In the genomic region with DNA sequence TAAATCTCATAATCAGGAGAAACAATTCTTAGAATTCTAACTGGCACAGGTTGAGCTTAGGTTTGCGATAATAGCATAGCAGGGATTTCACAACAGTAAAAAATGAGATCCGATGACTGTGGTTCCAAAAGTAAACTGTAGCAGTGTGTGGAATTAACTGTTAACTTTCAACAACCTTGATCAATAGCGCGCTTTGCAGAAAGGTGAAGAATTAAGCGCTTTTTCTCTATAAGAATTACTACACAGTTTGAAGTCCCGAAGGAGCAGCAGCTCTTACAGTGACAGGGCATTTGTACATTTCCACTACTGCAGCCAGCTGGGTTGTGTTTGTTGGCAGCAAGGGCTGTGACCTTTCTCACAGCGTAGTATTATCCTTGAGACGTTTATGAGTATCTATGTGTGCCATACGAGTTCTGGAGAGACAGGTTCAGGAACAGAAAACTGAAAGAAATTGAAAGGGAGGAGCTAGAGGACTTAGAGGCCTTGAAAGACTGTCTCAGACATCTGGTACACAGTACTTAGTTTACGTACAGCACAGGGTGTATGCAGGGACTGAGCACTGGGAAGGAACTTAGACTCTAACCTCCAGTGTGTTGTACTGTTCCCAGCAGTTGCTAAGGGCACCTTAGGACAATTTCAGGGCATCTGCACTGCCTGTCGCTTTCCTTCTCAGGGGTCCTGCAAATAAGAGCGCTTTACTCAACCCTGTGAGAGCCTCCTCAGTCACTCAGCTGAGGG, we compare ENCODE assay signal across 10 mouse cellular contexts.
DNase-seq lines count a peak whose midpoint lies in the region; ATAC-seq and TF ChIP-seq lines count a peak whose summit lies in the region.
"Had no signal": no experiment of that assay in that cellular context is flagged by ENCODE, and none has a peak within 500 bp of the region (broad histone marks: within the 10 kb centered on the region; RNA-seq: fewer than 3 reads in every experiment).

No protein-coding gene starts in this region.

- H3K4me3 ChIP-seq in lung, embryonic 14.5 days (ENCODE audit: low read depth, low read length): no peak overlapping the region
- no peak overlapping the region for H3K4me3 ChIP-seq in hindbrain, embryonic 15.5 days

- H3K36me3 ChIP-seq in lung, embryonic 14.5 days (ENCODE audit: insufficient read depth): no peaks in the 10 kb centered on the region
- no peaks in the 10 kb centered on the region for H3K36me3 ChIP-seq in hindbrain, embryonic 15.5 days

- no peak for TF ChIP-seq CTCF in lung, embryonic 14.5 days (IDR thresholded peaks at IDR 0.05; ENCODE audit: low read depth)

- no peak overlapping the region for H3K4me2 ChIP-seq in lung, embryonic 14.5 days
- 0 out of 2 replicates have a peak overlapping the region, but pooled peaks have one; percentile 6 for H3K4me2 ChIP-seq in hindbrain, embryonic 15.5 days

- no peaks in the 10 kb centered on the region for H3K27me3 ChIP-seq in lung, embryonic 14.5 days (ENCODE audit: insufficient read depth, low read length)
- no peaks in the 10 kb centered on the region for H3K27me3 ChIP-seq in hindbrain, embryonic 15.5 days

- ATAC-seq in lung, embryonic 14.5 days (ENCODE audit: insufficient read depth): peak; percentile 60; the same call in 1 of the 2 replicates
- peak; percentile 47; the same call in 1 of the 2 replicates for ATAC-seq in hindbrain, embryonic 15.5 days (ENCODE audit: low FRiP score, low read depth)

- no peaks in the 10 kb centered on the region for H3K9me3 ChIP-seq in lung, embryonic 14.5 days (ENCODE audit: low read depth, low read length)
- H3K9me3 ChIP-seq in hindbrain, embryonic 15.5 days: no peaks in the 10 kb centered on the region

- 44% methylated on average over 12 of the region's 12 CpGs for WGBS in lung, embryonic 14.5 days
- WGBS in hindbrain, embryonic 15.5 days: 60% methylated on average over 12 of the region's 12 CpGs

- peak; percentile 53 for DNase-seq in adrenal gland, adult 2 months
- no peak for DNase-seq in adrenal gland, adult 18-20 months (ENCODE audit: low spot score in 2 of 2)
- DNase-seq in lung, embryonic 14.5 days: peak; percentile 39
- DNase-seq in lung, postnatal 14 days: no peak
- DNase-seq in skeletal muscle tissue, adult 2 months (ENCODE audit: low read depth, low spot score): peak; percentile 53
- DNase-seq in right cerebral cortex, postnatal 14 days: no peak
- DNase-seq in thymus, postnatal 14 days: no peak
- DNase-seq: right cerebral cortex, adult 18-20 months had no signal

- no peaks in the 10 kb centered on the region for H3K4me1 ChIP-seq in lung, embryonic 14.5 days (ENCODE audit: insufficient read depth)
- peaks cover 10% of the 10 kb centered on the region for H3K4me1 ChIP-seq in hindbrain, embryonic 15.5 days (replicated peaks)

- no peak overlapping the region for H3K27ac ChIP-seq in lung, embryonic 14.5 days (ENCODE audit: low read depth)
- H3K27ac ChIP-seq in hindbrain, embryonic 15.5 days (replicated peaks): no peak overlapping the region; the same call in 1 of the 2 replicates
- H3K27ac ChIP-seq: macrophage had no signal

- no peak overlapping the region for H3K9ac ChIP-seq in lung, embryonic 14.5 days
- H3K9ac ChIP-seq in hindbrain, embryonic 15.5 days: no peak overlapping the region

Comparison
In these comparisons a context has a peak if more than half of its experiments do, and no peak if none do; other contexts are left out.
1. DNase-seq: peak in adrenal gland, adult 2 months (single experiment), lung, embryonic 14.5 days (single experiment) and skeletal muscle tissue, adult 2 months (single experiment); none in adrenal gland, adult 18-20 months (0 of 2), lung, postnatal 14 days (single experiment), right cerebral cortex, postnatal 14 days (single experiment) and thymus, postnatal 14 days (single experiment).